Mouse (Mus musculus): ENCODE measurements around the gene Tax1bp1.

DNA sequence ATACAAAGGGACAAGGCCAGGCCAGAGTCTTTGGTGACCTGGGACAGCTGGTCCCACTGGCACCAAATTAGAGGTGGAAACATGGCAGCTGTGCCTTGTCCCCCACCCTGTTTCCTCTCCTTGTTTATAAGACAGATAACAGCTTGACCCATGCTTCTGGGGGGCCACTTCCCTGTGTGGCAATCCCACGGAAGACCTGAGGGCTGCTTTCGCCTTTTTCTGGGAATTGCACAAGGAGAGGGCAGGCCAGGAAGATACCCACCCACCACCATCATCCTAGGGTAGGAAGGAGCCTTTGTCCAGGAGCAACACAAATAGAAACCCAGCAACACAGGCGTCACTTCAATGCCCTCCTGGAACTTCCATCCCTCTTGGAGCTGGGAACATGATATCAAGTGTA lies 78.9 kb downstream of the Tax1bp1 start:
- no peak for TF ChIP-seq CTCF (IDR thresholded peaks at IDR 0.05; ENCODE audit: control insufficient read depth, insufficient read depth, insufficient replicate concordance, low read depth, low read length)
- TF ChIP-seq POLR2A (IDR thresholded peaks at IDR 0.05; ENCODE audit: control insufficient read depth, low read depth, low read length), result no peak
